ENCODE assay signal across 12 mouse cellular contexts in the genomic region with DNA sequence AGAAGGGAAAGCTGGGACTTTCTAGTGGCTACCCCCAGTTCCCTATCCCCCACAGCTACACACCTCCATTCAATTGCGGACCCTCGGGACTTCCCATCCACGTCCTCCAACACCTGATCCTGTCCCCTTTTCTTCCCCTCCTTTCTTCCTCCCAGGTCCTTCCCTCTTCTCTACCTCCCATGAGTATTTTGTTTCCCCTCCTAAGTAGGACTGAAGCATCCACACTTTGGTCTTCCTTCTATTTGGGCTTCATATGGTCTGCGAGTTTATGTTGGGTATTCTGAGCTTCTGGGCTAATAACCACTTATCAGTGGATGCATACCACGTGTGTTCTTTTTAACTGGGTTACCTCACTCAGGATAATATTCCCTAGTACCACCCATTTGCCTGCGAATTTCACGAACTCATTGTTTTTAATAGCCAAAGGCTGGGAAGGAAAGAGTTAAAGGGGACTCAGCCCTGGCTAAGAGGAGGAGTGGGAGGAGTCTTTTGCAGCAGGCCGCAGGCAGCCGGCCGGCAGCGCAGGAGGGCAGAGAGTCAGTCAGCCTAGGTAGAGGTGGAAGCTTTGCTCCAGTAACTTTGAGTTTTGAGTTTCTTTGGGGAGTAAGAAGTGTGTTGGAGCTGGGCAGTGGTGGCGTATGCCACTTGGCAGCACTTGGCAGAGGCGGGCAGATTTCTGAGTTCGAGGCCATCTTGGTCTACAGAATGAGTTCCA. TPM values are rescaled to one million over a fixed set of nuclear protein-coding genes. Genes with fewer than 3 reads are reported as not detected.
A peak's percentile ranks its signal among the peaks of the same experiment; 100 is the strongest.
DNase-seq lines count a peak whose midpoint lies in the region; ATAC-seq lines count a peak whose summit lies in the region.
"Had no signal": no experiment of that assay in that cellular context is flagged by ENCODE, and none has a peak within 500 bp of the region (broad histone marks: within the 10 kb centered on the region; RNA-seq: fewer than 3 reads in every experiment).

No protein-coding gene starts in this region.

- H3K36me3 ChIP-seq in kidney, embryonic 14.5 days (ENCODE audit: control insufficient read depth, insufficient read depth, low read length), result no peaks in the 10 kb centered on the region
- no peaks in the 10 kb centered on the region for H3K36me3 ChIP-seq in hindbrain, embryonic 13.5 days
- H3K36me3 ChIP-seq: limb, embryonic 13.5 days had no signal

- no peak overlapping the region for H3K4me3 ChIP-seq in kidney, embryonic 14.5 days (ENCODE audit: low read length)
- H3K4me3 ChIP-seq in hindbrain, embryonic 13.5 days, result no peak overlapping the region
- H3K4me3 ChIP-seq: limb, embryonic 13.5 days had no signal

- peaks cover 94% of the 10 kb centered on the region for H3K27me3 ChIP-seq in kidney, embryonic 14.5 days (ENCODE audit: control insufficient read depth, insufficient read depth, low read length)
- H3K27me3 ChIP-seq in hindbrain, embryonic 13.5 days, result peaks cover 92% of the 10 kb centered on the region

- peak; percentile 76; the same call in 1 of the 2 replicates for ATAC-seq in kidney, embryonic 14.5 days (ENCODE audit: low FRiP score, low TSS enrichment)
- 0 out of 2 replicates have a peak, but pooled peaks have one; percentile 7 for ATAC-seq in hindbrain, embryonic 13.5 days (ENCODE audit: low FRiP score)

- H3K9me3 ChIP-seq in kidney, embryonic 14.5 days (ENCODE audit: control insufficient read depth, low read length), result no peaks in the 10 kb centered on the region
- no peaks in the 10 kb centered on the region for H3K9me3 ChIP-seq in hindbrain, embryonic 13.5 days
- H3K9me3 ChIP-seq: limb, embryonic 13.5 days had no signal

- no peaks in the 10 kb centered on the region for H3K4me1 ChIP-seq in kidney, embryonic 14.5 days (ENCODE audit: control insufficient read depth, insufficient read depth, low read length)
- H3K4me1 ChIP-seq in hindbrain, embryonic 13.5 days (replicated peaks), result no peaks in the 10 kb centered on the region

- H3K27ac ChIP-seq in kidney, embryonic 14.5 days (ENCODE audit: low read depth, low read length), result no peak overlapping the region
- no peak overlapping the region for H3K27ac ChIP-seq in hindbrain, embryonic 13.5 days
- H3K27ac ChIP-seq: limb, embryonic 13.5 days had no signal

- DNase-seq in embryo, embryonic 11 days, result peak; percentile 80
- no peak for DNase-seq in embryo, embryonic 9.5 days (ENCODE audit: extremely low spot score)
- no peak for DNase-seq in kidney, adult 9 months
- DNase-seq in A20 (ENCODE audit: low read depth, low spot score), result peak; percentile 38
- no peak for DNase-seq in thymus, postnatal 36 days
- no peak for DNase-seq in layer of hippocampus, adult 9-10 months (ENCODE audit: low spot score)
- DNase-seq: B cell, adult 2 months; cerebellum, postnatal 36 days had no signal

- H3K9ac ChIP-seq in kidney, embryonic 14.5 days (ENCODE audit: low read depth, low read length), result no peak overlapping the region
- no peak overlapping the region for H3K9ac ChIP-seq in hindbrain, embryonic 13.5 days
- H3K9ac ChIP-seq: limb, embryonic 13.5 days had no signal

- H3K4me2 ChIP-seq in kidney, embryonic 14.5 days (replicated peaks; ENCODE audit: low read depth, low read length), result no peak overlapping the region
- no peak overlapping the region for H3K4me2 ChIP-seq in hindbrain, embryonic 13.5 days
- H3K4me2 ChIP-seq: limb, embryonic 13.5 days had no signal

- 3% methylated on average over 14 of the region's 14 CpGs for WGBS in kidney, embryonic 14.5 days
- under 1% methylated on average over 14 of the region's 14 CpGs for WGBS in hindbrain, embryonic 13.5 days

RNA-seq across cellular contexts. Expression of a gene that starts 7.4 kb away (rescaled TPM):
- 0.55 and 1.2 TPM in 2 replicates for polyA plus RNA-seq in kidney, embryonic 14.5 days (2014; fragmentation: Nextera tagmentation; extraction: Ambion mirVana)
- 0.86 and 1.2 TPM in 2 replicates for polyA plus RNA-seq in hindbrain, embryonic 13.5 days (2015; fragmentation: Nextera tagmentation; extraction: Ambion mirVana)

RNA-seq across cellular contexts. Expression of a gene that starts 9.0 kb away (rescaled TPM):
- not detected in 2 replicates for polyA plus RNA-seq in kidney, embryonic 14.5 days (2014; fragmentation: Nextera tagmentation; extraction: Ambion mirVana)
- not detected in 2 replicates for polyA plus RNA-seq in hindbrain, embryonic 13.5 days (2015; fragmentation: Nextera tagmentation; extraction: Ambion mirVana)
- polyA plus RNA-seq: heart, embryonic 16.5 days; limb, embryonic 13.5 days had no signal

Comparison
In these comparisons a context has a peak if more than half of its experiments do, and no peak if none do; other contexts are left out.
1. DNase-seq: peak in embryo, embryonic 11 days (single experiment) and A20 (single experiment); none in embryo, embryonic 9.5 days (single experiment), kidney, adult 9 months (single experiment), thymus, postnatal 36 days (0 of 2) and layer of hippocampus, adult 9-10 months (single experiment).